Mouse (Mus musculus) ovary, postnatal 14 days (tissue): ENCODE measurements around the gene Zfp974.
"Not testable (repeated sequence)": the region's sequence is repeated elsewhere in the genome, so short reads cannot be mapped to it uniquely, and the experiment has no call there.

Source experiments
- DNase-seq: peaks from one replicate; pipeline ENCODE4 v3.0.0; 2022; ENCODE audit warnings: low spot score

Zfp974 gene

GRCm38 (mm10) chr7:27928818-27929695, at the start of gene Zfp974:
Gene Zfp974, minus strand, starts transcription at chr7:27929460.
- DNase-seq, result peak; percentile 39

GRCm38 (mm10) chr7:27949451-27949850, 20.2 kb upstream of the Zfp974 start:
- not testable (repeated sequence) for DNase-seq

GRCm38 (mm10) chr7:27941869-27942268, 12.6 kb upstream of the Zfp974 start:
- not testable (repeated sequence) for DNase-seq

GRCm38 (mm10) chr7:27933800-27934158, 4.5 kb upstream of the Zfp974 start:
- DNase-seq, result not testable (repeated sequence)

GRCm38 (mm10) chr7:27933050-27933799, 4.0 kb upstream of the Zfp974 start:
- no peak for DNase-seq

- not testable (repeated sequence) for DNase-seq
Measured at GRCm38 (mm10) chr7:27927041-27927440, 2.2 kb downstream of the Zfp974 start.

- DNase-seq, result not testable (repeated sequence)
Measured at GRCm38 (mm10) chr7:27910952-27911351, 18.3 kb downstream of the Zfp974 start.

- DNase-seq, result no peak
Measured at GRCm38 (mm10) chr7:27905061-27905848, 24.0 kb downstream of the Zfp974 start.

GRCm38 (mm10) chr7:27900601-27901000, 28.7 kb downstream of the Zfp974 start:
- DNase-seq, result no peak

- no peak for DNase-seq
Measured at GRCm38 (mm10) chr7:27881721-27882120, 47.5 kb downstream of the Zfp974 start.

- DNase-seq, result not testable (repeated sequence)
Measured at GRCm38 (mm10) chr7:27862578-27862977, 66.7 kb downstream of the Zfp974 start.

GRCm38 (mm10) chr7:27860396-27861235, 68.6 kb downstream of the Zfp974 start:
- DNase-seq, result peak; percentile 55

GRCm38 (mm10) chr7:27859301-27860251, 69.7 kb downstream of the Zfp974 start:
- DNase-seq, result no peak
